In the genomic region with DNA sequence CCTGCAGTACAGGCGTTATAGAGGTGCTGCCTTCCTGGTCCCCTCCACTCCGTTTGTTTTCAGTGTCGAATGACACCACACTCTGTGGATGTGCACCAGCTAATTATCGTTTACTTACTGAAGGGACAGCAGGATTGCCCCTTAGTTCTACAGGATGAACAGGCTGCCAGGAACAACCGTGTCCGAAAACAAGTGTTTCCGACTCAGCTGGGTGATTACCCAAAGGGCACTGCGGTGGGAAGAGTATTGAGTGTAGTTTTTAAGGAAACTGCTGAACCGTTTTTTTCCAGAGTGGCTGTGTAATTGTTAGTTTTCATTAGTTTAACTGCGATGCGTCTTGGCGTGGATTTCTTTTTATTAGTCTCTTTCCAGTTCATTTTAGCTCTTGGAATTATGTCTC, we compare ENCODE assay signal across 15 mouse cellular contexts. TPM values are rescaled to one million over a fixed set of nuclear protein-coding genes. Genes with fewer than 3 reads are reported as not detected.
A peak's percentile ranks its signal among the peaks of the same experiment; 100 is the strongest.
DNase-seq lines count a peak whose midpoint lies in the region; ATAC-seq and TF ChIP-seq lines count a peak whose summit lies in the region.
"Had no signal": no experiment of that assay in that cellular context is flagged by ENCODE, and none has a peak within 500 bp of the region (broad histone marks: within the 10 kb centered on the region; RNA-seq: fewer than 3 reads in every experiment).

No protein-coding gene starts in this region.

- no peaks in the 10 kb centered on the region for H3K36me3 ChIP-seq in heart, embryonic 13.5 days
- no peaks in the 10 kb centered on the region for H3K36me3 ChIP-seq in heart, embryonic 10.5 days
- no peaks in the 10 kb centered on the region for H3K36me3 ChIP-seq in liver, postnatal 0 days (replicated peaks; ENCODE audit: insufficient read depth, low read length)
- no peaks in the 10 kb centered on the region for H3K36me3 ChIP-seq in liver, embryonic 11.5 days (ENCODE audit: control insufficient read depth, insufficient read depth, low read length)
- no peaks in the 10 kb centered on the region for H3K36me3 ChIP-seq in kidney, embryonic 15.5 days
- H3K36me3 ChIP-seq: forebrain, embryonic 12.5 days; hindbrain, embryonic 12.5 days; liver, embryonic 15.5 days; midbrain, embryonic 13.5 days; neural tube, embryonic 13.5 days had no signal

- no peak for TF ChIP-seq CTCF in liver, postnatal 0 days (IDR thresholded peaks at IDR 0.05; ENCODE audit: low read depth)
- no peak for TF ChIP-seq CTCF in olfactory bulb, adult 2 months (IDR thresholded peaks at IDR 0.05; ENCODE audit: insufficient read depth, low read depth, low read length)

- no peak for TF ChIP-seq POLR2A in olfactory bulb, adult 2 months (IDR thresholded peaks at IDR 0.05; ENCODE audit: insufficient read depth, low read depth, low read length)

- DNase-seq in heart, embryonic 10.5 days (ENCODE audit: low spot score) = no peak
- DNase-seq in liver, postnatal 0 days = no peak
- no peak for DNase-seq in liver, embryonic 11.5 days (ENCODE audit: low spot score)
- DNase-seq in layer of hippocampus, postnatal 10 days (ENCODE audit: low spot score in 2 of 2) = no peak
- DNase-seq: cerebellum, adult 2 months; lung, postnatal 14 days; thymus, postnatal 25 days had no signal

- H3K27me3 ChIP-seq in heart, embryonic 13.5 days (replicated peaks) = no peaks in the 10 kb centered on the region
- H3K27me3 ChIP-seq in heart, embryonic 10.5 days (ENCODE audit: insufficient read depth, poor library complexity, severe bottlenecking) = no peaks in the 10 kb centered on the region
- no peaks in the 10 kb centered on the region for H3K27me3 ChIP-seq in liver, postnatal 0 days (ENCODE audit: insufficient read depth, low read length)
- no peaks in the 10 kb centered on the region for H3K27me3 ChIP-seq in liver, embryonic 11.5 days (replicated peaks; ENCODE audit: control insufficient read depth, insufficient read depth, low read length)
- H3K27me3 ChIP-seq in kidney, embryonic 15.5 days = no peaks in the 10 kb centered on the region
- H3K27me3 ChIP-seq: forebrain, embryonic 12.5 days; hindbrain, embryonic 12.5 days; liver, embryonic 15.5 days; midbrain, embryonic 13.5 days; neural tube, embryonic 13.5 days had no signal

- WGBS in heart, embryonic 13.5 days = 67% methylated on average over 12 of the region's 12 CpGs
- 63% methylated on average over 12 of the region's 12 CpGs for WGBS in heart, embryonic 10.5 days
- WGBS in liver, postnatal 0 days (ENCODE audit: insufficient replicate concordance) = 61% methylated on average over 12 of the region's 12 CpGs
- 79% methylated on average over 12 of the region's 12 CpGs for whole genome bisulfite sequencing in liver, embryonic 11.5 days
- WGBS in kidney, embryonic 15.5 days = 24% methylated on average over 12 of the region's 12 CpGs
- 12% methylated on average over 12 of the region's 12 CpGs for WGBS in olfactory bulb, adult 2 months

- no peak overlapping the region for H3K4me2 ChIP-seq in heart, embryonic 13.5 days
- no peak overlapping the region for H3K4me2 ChIP-seq in liver, postnatal 0 days (ENCODE audit: low read depth, low read length)
- no peak overlapping the region for H3K4me2 ChIP-seq in liver, embryonic 11.5 days
- peak overlapping the region; percentile 19; the same call in 1 of the 2 replicates for H3K4me2 ChIP-seq in kidney, embryonic 15.5 days
- H3K4me2 ChIP-seq: forebrain, embryonic 12.5 days; hindbrain, embryonic 12.5 days; liver, embryonic 15.5 days; midbrain, embryonic 13.5 days; neural tube, embryonic 13.5 days had no signal

- peak overlapping the region; percentile 29; the same call in 1 of the 2 replicates for H3K9ac ChIP-seq in heart, embryonic 13.5 days
- no peak overlapping the region for H3K9ac ChIP-seq in liver, postnatal 0 days (replicated peaks)
- no peak overlapping the region for H3K9ac ChIP-seq in liver, embryonic 11.5 days (ENCODE audit: low read depth, low read length)
- H3K9ac ChIP-seq in kidney, embryonic 15.5 days = no peak overlapping the region
- H3K9ac ChIP-seq: forebrain, embryonic 12.5 days; hindbrain, embryonic 12.5 days; liver, embryonic 15.5 days; midbrain, embryonic 13.5 days; neural tube, embryonic 13.5 days had no signal

- H3K4me1 ChIP-seq in heart, embryonic 13.5 days = peaks cover 57% of the 10 kb centered on the region
- H3K4me1 ChIP-seq in heart, embryonic 10.5 days = peaks cover 46% of the 10 kb centered on the region
- peaks cover 10% of the 10 kb centered on the region for H3K4me1 ChIP-seq in liver, postnatal 0 days (ENCODE audit: insufficient read depth)
- peaks cover 5% of the 10 kb centered on the region; the same call in 1 of the 2 replicates for H3K4me1 ChIP-seq in liver, embryonic 11.5 days (replicated peaks; ENCODE audit: control insufficient read depth, insufficient read depth, low read length)
- peaks cover 61% of the 10 kb centered on the region for H3K4me1 ChIP-seq in kidney, embryonic 15.5 days
- peaks cover 24% of the 10 kb centered on the region for H3K4me1 ChIP-seq in olfactory bulb, adult 2 months (ENCODE audit: control insufficient read depth, insufficient read depth, low read length)

- no peak overlapping the region for H3K4me3 ChIP-seq in heart, embryonic 13.5 days
- no peak overlapping the region for H3K4me3 ChIP-seq in heart, embryonic 10.5 days
- H3K4me3 ChIP-seq in liver, postnatal 0 days (ENCODE audit: low read depth, low read length) = no peak overlapping the region
- H3K4me3 ChIP-seq in liver, embryonic 11.5 days (ENCODE audit: low read depth, low read length) = no peak overlapping the region
- H3K4me3 ChIP-seq in kidney, embryonic 15.5 days (replicated peaks) = no peak overlapping the region
- H3K4me3 ChIP-seq in olfactory bulb, adult 2 months (ENCODE audit: insufficient read depth, low read depth, low read length) = no peak overlapping the region
- H3K4me3 ChIP-seq: forebrain, embryonic 12.5 days; hindbrain, embryonic 12.5 days; liver, embryonic 15.5 days; midbrain, embryonic 13.5 days; neural tube, embryonic 13.5 days had no signal

- H3K27ac ChIP-seq in heart, embryonic 13.5 days (replicated peaks) = no peak overlapping the region
- no peak overlapping the region for H3K27ac ChIP-seq in heart, embryonic 10.5 days
- H3K27ac ChIP-seq in liver, postnatal 0 days (ENCODE audit: low read depth) = 0 out of 2 replicates have a peak overlapping the region, but pooled peaks have one; percentile 2
- no peak overlapping the region for H3K27ac ChIP-seq in liver, embryonic 11.5 days (ENCODE audit: low read depth, low read length)
- H3K27ac ChIP-seq in kidney, embryonic 15.5 days = peak overlapping the region; percentile 67
- peak overlapping the region; percentile 50; the same call in 1 of the 2 replicates for H3K27ac ChIP-seq in olfactory bulb, adult 2 months (ENCODE audit: insufficient read depth, low read depth, low read length)
- H3K27ac ChIP-seq: forebrain, embryonic 12.5 days; hindbrain, embryonic 12.5 days; liver, embryonic 15.5 days; midbrain, embryonic 13.5 days; neural tube, embryonic 13.5 days had no signal

- 0 out of 2 replicates have a peak, but pooled peaks have one; percentile 8 for TF ChIP-seq EP300 in liver, postnatal 0 days (IDR thresholded peaks at IDR 0.05; ENCODE audit: low read depth)

- no peak for ATAC-seq in heart, embryonic 13.5 days (ENCODE audit: extremely low read depth, insufficient number of reproducible peaks, low FRiP score, low TSS enrichment)
- no peak for ATAC-seq in liver, postnatal 0 days
- no peak for ATAC-seq in liver, embryonic 11.5 days (replicated peaks; ENCODE audit: low FRiP score)
- ATAC-seq in kidney, embryonic 15.5 days (replicated peaks; ENCODE audit: low FRiP score) = no peak
- ATAC-seq: midbrain, embryonic 13.5 days had no signal

- H3K9me3 ChIP-seq in heart, embryonic 13.5 days = no peaks in the 10 kb centered on the region
- H3K9me3 ChIP-seq in heart, embryonic 10.5 days = no peaks in the 10 kb centered on the region
- H3K9me3 ChIP-seq in liver, postnatal 0 days (ENCODE audit: low read length) = no peaks in the 10 kb centered on the region
- no peaks in the 10 kb centered on the region for H3K9me3 ChIP-seq in liver, embryonic 11.5 days (ENCODE audit: control insufficient read depth, low read length)
- no peaks in the 10 kb centered on the region for H3K9me3 ChIP-seq in kidney, embryonic 15.5 days (replicated peaks)
- H3K9me3 ChIP-seq: forebrain, embryonic 12.5 days; hindbrain, embryonic 12.5 days; liver, embryonic 15.5 days; midbrain, embryonic 13.5 days; neural tube, embryonic 13.5 days had no signal

RNA-seq across cellular contexts. Expression of a gene that starts 9.8 kb away (rescaled TPM):
- 6.8 and 8.2 TPM in 2 replicates for polyA plus RNA-seq in heart, embryonic 13.5 days (2015; fragmentation: Nextera tagmentation; extraction: Ambion mirVana)
- polyA plus RNA-seq in heart, embryonic 10.5 days (2016; fragmentation: Nextera tagmentation; extraction: Ambion mirVana) = 8.8 and 10.2 TPM in 2 replicates
- 2.2 and 2.4 TPM in 2 replicates for polyA plus RNA-seq in liver, postnatal 0 days (2015; fragmentation: Nextera tagmentation; extraction: Ambion mirVana)
- 8.2 and 8.4 TPM in 2 replicates for polyA plus RNA-seq in liver, embryonic 11.5 days (2014; fragmentation: Nextera tagmentation; extraction: Ambion mirVana)
- polyA plus RNA-seq in kidney, embryonic 15.5 days (2015; fragmentation: Nextera tagmentation; extraction: Ambion mirVana) = 24.9 and 26.2 TPM in 2 replicates
- not detected in 2 replicates for polyA plus RNA-seq in olfactory bulb, adult 2 months (2012; ENCODE audit: insufficient read depth, insufficient read length, low replicate concordance, missing spikeins)
- 10 to 100 TPM; 17.0 to 19.0 TPM for total RNA-seq in layer of hippocampus, postnatal 10 days (2021)

Comparison
In these comparisons a context has a peak if more than half of its experiments do, and no peak if none do; other contexts are left out.
1. H3K27ac ChIP-seq: peak in liver, postnatal 0 days (single experiment), kidney, embryonic 15.5 days (single experiment) and olfactory bulb, adult 2 months (single experiment); none in heart, embryonic 13.5 days (single experiment), heart, embryonic 10.5 days (single experiment) and liver, embryonic 11.5 days (single experiment).